Mouse (Mus musculus) cerebral cortex, adult 2 months (tissue): ENCODE data around the gene Htr3a.

Source experiments
- WGBS: fragments of 180-500 bp; shearing (Covaris S2); methylation state at CpG from one replicate; pipeline ENCODE4 v1.1.7; 2018; 5-methylcytosine and 5-hydroxymethylcytosine counted together

Gene Htr3a

DNA sequence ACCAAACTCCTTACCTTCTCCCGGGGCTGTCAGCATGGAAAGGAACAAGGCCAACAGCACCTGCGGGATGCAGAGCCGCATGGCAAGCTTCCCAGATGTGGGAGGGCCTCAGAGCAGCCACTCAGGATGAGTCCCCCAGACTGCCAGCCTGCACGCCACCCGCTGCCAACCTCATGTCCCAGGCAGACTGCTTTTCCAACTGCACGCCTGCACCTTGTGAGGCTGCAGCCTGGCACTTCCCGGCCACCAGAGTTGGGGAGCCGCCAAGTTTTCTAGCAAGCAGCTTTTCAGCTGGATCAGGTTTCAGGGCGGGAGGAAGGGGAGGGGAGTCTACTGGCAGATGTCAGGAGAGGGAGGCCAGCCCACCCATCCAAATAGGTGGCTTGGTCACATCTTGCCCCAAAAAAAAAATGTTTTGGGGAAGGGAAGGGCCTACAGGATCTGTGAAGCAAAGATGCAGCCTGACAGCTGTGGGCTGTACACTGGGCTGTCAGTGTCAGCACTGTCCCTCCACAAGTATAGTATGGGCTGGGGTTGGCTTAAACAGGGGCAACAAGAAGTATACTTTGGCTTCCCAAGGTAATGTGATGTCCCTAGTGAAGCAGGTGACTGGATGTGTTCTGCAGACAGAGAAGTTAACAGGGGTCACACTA lies at the start of gene Htr3a:
Gene Htr3a, minus strand, starts transcription at position 215 of the 653 bp plus-strand sequence.
- 12% methylated on average over 9 of the region's 9 CpGs for WGBS

DNA sequence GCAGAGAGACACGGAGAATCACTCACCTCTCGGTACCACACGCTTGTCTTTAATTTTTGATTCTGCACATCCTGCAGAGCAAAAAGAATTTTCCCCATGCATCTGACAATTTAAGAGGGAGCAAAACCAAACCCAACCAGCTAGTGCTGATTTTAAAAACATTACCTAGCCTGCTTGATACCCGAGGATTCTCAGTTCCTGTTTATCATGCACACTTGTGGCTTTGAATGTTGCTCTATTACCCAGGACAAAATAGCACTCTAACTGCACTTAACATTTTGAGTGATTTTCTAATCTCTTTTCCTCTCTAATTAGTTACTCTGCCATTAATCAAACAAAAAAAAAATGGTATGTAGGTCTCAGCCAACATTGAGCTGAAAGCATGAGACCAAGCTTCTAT lies 36.7 kb upstream of the Htr3a start:
- WGBS = 86% methylated on average over 4 of the region's 4 CpGs

DNA sequence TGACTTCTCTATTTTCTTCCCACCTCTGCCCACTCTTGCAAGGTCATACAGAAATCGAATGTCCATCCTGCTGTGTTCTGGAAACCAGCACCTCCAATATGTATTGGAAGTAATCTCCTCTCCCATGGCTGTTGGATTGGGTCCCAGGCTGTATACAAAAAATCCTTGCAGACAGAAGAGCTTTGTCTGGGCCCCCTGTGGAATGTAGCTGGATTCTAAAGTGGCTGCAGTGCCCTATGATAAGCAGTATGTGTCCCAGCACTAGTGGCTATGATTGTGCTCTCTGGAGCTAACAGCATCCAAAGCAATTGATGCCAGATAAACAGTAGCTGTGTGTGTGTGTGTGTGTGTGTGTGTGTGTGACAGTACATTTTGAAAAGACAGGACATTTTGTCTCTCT lies 31.4 kb upstream of the Htr3a start:
- WGBS = 54% methylated on average over 1 of the region's 1 CpGs

DNA sequence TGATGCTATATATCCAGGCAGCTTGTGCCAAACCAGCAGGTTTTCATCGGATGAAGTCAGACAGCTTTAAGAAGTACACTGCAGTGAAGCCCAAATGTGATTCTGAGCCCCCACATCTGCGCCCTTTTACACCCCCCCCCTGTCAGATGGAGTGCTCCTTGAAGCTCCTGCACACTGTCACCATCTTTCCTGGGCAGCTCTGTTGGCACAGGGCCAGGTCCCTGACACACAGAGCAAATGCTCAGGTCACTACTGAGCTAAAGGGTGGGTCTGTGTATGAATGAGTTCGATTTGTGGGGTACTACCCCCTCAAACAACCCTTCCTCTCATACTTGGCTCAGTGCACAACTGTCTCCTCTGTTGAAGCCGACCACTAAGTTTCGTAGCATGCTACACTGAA lies 18.5 kb upstream of the Htr3a start:
- WGBS = 64% methylated on average over 5 of the region's 5 CpGs

DNA sequence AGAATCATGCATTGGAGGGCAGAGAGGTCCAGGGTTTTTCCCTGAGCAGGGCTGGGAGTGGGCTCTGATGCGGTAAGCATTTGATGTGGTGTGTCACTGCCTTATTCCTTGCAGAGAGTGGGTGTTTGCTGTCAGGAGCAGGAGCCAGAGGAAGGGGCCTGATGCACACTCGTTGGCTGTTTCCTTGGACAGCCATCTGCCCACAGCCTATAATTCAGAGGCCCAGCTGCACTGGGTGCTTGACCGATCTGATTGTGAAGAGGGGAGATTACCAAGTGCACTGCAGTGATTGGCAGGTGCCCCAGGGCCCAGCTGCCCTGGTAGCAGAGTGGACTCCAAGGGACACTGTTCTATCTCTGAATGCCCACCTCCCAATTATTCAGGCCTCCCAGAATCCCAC lies 17.9 kb upstream of the Htr3a start:
- WGBS = 43% methylated on average over 3 of the region's 3 CpGs

DNA sequence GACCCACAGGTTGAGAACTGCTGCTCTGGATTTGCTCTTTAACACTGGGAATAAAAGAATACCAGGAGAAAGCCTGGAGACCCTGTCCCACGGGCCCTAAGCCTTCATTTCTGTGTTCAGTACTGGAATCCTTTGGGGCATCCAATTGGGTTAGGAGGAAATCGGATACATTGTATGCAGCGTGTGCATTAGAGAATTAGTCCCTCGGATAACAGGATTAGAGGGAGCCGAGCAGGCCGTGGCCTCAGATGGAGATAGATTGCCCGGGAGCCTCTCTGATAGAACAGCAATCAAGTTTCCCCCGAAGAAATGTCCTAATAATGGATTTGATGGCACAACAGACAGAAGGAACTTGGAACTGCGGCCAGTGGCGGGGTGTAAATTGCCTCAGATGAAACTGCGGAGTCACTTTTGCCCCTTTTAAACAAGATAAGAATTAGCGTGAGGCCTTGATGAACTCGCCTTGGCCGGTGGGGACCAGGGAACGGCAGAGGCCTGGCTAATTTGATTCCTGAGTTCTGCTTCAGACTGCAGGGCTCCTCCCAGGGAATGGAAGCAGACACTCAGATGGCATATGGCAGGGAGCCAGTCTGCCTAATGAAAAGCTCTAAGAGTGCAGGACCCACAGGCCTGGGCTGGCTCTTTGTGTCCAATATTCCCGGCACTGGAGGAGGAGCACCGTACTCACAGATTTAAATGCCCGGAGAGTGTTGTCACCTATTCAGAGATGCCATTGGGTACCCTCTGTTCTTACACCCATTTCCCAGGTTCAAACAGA lies 5.3 kb upstream of the Htr3a start:
- WGBS = 76% methylated on average over 18 of the region's 18 CpGs

DNA sequence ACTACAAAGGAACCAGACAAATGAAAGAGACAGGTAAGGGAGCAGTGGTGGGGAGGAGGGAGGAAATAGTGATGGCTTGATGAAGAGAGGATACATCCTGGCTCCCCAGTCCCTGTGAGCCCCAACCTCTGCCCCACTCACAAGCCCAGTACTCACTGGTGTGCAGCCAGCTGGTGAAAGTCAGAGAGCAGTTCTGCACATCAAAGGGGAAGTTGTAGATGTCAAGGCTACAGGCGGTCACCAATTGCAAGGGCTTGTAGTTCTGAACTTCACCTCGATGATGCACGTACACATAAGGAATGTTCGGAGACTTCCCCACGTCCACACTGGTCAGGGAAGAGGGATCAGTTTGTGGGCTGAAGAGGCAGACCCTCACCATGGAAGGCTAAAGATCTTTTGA lies 6.5 kb downstream of the Htr3a start:
- WGBS = 89% methylated on average over 5 of the region's 5 CpGs

DNA sequence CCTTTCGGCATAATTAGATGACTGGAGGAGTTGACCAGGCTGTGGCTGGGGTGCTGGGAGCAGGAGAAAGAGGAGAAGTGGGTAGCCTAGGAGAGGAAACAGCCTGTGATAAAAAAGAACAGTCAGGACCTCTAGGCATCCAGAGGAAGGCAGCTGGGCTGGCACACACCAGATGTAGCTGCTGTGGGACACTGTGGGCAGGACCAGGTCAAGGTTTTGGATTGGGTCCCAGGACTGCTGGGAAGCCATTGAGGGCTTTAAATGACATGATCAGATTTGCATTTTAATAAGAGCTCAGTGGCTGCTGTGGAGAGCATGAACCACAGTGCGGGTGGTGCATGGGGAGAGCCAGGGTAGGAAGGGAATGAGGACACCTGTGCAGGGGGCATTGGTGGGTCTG lies 7.1 kb downstream of the Htr3a start:
- WGBS = 73% methylated on average over 2 of the region's 2 CpGs

DNA sequence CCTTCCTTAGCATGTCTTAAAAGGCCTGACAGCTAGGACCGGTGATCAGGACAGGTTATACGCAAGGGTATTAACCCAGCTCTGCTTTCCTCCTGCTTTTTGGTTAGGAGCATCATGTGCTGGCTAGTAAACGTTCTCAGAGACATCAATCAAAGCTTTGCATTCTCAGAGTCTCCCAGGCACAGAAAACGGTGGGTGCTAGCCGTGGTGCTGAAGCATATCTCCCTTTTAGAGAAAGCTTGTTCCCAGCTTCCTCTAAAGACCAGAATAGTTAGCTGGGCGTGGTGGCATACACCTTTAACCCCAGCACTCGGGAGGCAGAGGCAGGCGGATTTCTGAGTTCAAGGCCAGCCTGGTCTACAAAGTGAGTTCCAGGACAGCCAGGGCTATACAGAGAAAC lies 12.3 kb downstream of the Htr3a start:
- WGBS = 59% methylated on average over 8 of the region's 8 CpGs

DNA sequence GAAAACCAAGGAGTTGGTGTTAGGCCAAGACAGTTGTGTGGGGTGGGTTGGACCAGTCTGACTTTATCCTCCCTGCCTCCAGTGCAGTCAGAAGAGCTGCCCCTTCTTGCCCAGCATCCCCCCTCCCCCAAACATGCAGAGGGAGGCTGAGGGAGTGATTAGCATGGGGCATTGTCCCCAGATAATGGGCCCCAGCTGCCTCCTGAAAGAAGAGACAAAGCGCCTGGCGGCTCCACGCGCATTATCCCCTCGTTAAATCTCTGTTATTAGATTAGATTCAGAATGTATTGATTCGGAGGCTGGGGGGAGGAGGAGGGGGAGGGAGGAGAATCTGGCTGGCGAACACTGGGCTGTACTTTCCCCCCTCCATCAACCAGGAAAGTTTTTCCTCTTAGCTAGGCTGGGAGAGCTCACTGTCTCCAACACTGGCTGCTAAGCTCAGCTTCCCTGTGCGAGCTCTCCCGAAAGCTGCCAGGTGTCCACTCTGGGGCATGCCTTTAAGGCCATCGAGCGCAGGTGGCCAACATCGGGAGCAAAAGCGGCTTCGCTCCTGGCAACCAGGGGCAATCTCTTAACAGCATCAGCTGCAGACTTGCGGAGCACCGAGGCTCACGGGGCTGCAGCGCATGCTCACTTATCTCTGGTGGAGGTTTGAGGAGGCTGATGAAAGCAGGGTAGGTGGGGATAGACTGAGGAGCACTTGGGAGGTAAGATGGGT lies 14.9 kb downstream of the Htr3a start:
- WGBS = 40% methylated on average over 18 of the region's 18 CpGs

DNA sequence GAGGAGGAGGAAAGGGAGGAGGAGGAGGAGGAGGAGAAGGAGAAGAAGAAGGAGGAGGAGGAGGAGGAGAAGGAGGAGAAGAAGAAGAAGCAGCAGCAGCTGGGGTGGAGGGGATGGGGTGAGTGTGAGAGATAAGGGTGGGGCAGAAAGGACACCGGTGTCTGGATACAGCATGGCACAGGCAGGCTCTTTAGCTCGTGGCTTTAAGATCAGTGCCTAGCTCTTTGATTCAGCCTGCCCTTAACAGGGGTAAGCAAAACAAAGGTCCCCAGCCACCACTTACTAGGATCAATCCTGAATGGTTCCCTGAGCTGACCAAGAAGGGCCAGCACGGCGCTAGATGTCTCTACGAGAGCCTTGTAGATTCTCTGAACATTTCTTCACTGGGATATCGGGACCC lies 16.1 kb downstream of the Htr3a start:
- WGBS = 71% methylated on average over 6 of the region's 6 CpGs

DNA sequence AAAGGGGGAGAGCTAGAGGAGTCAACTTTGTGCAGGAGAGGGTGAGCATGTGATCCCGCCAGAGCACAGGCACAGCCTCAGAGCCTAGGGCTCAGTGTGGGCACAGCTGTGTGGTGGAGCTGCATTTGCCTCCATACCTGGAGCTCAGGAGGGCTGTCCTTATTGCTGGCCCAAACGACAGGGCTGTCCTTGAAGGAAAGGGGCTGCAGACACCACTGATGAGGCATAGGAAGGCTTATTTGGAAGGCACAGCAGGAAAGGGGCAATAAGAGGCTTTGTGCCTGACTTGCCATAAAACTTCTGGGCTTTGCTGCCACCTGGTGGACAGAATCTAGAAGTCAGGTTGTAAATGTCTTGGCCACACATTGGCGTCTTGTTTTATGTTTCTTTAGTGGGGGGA lies 16.9 kb downstream of the Htr3a start:
- WGBS = 27% methylated on average over 3 of the region's 3 CpGs

DNA sequence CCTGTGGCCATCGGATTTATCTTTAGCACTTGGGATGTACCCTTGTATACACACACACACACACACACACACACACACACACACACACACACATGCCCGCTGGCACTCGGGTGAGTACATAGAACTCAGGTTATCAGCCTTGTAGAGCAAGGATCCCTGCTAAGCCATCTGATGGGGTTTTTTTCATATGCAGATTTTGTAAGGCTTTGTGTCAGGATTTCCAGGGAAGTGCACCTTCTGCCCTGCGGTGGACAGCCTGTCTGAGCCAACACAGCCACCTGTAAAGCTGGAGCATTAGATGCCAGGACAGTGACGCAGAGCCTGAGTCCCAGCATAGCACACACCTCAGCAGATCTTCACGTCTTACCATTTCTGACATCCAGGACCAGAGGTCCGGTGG lies 21.8 kb downstream of the Htr3a start:
- 83% methylated on average over 7 of the region's 7 CpGs for WGBS

DNA sequence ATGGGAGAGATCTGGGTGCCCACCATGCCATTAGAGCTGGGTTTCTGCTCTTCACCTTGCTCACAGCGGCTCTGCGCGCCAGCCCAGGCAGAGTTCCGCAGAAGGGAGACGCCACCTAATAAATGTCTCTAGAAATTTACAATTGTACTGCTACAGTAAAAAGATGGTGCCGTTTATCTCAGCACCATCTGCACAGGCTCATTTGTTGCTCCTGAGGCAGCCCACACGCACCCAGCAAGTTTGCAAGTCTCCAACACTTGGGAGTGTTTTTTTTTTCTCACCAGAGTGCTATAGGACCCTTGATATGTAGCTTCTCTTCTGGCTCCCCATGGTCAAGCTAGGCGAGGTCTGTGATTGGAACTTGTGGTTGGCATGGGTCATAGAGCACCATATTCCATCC lies 38.0 kb downstream of the Htr3a start:
- WGBS = 58% methylated on average over 8 of the region's 8 CpGs

DNA sequence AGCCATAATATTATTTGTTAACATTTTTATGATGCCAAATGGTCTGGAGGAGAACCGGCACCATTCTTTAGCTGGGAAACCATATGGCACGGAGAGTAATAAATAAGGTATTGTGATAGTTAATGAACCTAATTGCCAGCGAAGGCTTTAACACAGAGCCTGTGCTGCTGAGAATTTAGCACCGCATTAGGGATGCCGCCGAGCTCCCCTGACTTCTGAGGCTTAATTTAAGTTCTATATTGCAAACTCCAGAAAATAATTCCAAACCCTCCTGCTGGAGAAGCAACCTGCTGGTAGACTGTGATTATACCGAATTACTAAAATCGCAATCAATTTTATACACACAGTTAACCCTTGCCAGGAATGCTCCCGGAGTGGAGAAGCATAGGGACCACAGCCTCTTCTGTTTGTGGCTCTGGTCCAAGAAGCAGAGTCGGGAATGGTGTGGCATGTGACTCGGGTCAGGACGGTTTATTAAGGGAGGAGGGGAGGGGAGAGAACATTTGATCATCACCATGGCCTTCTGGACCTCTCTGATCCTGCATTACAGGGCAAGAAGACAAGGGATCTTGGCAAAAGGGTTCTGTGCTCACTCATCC lies 44.3 kb downstream of the Htr3a start:
- 46% methylated on average over 12 of the region's 12 CpGs for WGBS

DNA sequence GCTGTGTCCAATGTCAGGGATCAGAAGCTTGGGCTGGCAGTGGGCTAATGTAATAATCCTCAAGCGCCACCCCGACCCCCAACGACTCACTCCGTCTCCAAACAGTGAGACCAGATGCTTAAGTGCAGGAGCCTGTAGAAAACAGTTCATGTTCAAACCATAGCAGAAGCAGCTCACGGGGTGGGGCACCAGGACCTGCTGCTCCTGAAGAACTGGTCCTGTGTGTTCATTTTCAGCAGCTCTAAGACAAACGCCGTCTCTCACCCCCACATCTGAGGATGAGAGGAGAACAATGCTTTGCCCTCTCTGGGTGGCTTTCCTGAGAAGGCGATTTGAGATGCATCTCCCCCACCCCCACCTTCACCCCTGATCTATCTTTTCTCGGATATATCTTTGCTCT lies 45.7 kb downstream of the Htr3a start:
- 53% methylated on average over 9 of the region's 9 CpGs for WGBS

DNA sequence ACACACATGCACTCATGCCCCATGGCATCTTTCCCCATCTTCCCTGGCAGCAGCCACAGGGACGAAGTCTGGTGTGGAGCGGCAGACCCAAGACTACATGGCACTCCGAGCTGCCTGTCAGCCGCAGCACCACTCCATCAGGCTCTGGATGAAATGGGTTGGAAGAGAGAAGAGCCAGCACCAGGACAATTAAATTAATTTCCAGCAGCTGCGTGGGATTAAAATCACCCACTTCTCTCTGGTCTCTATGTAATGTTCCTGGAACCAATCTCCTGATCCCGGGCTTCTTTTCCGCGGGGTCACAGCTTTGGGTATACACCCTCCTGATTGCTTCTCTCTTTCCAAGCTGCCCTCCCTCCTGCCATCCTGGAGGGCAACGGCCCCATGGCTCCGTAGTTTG lies 49.4 kb downstream of the Htr3a start:
- WGBS = 84% methylated on average over 10 of the region's 10 CpGs

DNA sequence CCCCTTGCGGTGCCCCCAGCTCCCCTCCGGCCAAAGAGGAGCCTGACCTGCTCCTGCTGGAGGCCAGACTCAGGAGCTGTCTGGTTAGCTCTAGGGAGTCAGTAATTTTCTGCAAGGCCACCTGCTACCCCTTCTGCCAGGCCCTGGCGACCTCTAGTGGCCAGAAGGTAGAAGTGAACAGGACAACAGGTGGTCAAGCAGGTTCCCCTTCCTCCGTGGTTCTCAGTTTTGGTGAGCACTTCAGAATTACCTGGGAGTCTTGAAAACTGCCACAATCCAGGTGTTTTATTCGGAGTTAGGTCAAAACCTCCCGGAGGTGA lies 50.4 kb downstream of the Htr3a start:
- 9% methylated on average over 6 of the region's 6 CpGs for WGBS

DNA sequence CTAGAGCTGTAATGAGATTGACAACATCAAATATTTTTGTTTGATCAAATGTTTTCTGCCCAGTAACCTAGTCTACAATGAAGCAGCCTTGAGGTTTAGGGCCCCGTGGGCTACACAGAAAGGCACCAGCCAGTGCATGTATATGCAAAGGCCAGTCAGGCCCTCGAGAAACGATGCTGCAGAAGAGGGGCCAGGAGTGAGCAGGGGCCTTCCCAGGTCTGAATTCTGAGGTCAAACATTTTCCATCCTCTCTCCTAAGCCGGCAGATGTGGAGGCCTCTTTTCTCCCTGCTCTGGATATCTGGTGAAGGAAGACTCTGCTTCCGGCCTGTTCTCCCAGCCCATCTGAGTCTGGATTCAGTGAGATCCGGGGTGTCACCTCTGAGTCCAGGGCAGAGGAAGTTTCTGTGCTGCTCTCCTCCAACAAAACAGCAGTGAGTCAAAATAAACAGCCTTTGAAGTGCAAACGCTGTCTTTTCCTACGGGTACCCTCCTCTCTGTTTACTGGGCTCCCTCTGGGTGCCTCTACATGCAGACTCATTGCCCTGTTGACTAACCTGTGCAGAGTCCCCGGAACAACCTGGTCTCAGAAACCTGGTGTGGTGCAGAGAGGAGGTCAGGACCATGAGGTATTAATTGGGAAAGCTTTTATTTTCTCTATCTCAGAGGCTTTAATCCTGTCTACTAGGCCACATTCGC lies 50.9 kb downstream of the Htr3a start:
- 49% methylated on average over 10 of the region's 10 CpGs for WGBS

DNA sequence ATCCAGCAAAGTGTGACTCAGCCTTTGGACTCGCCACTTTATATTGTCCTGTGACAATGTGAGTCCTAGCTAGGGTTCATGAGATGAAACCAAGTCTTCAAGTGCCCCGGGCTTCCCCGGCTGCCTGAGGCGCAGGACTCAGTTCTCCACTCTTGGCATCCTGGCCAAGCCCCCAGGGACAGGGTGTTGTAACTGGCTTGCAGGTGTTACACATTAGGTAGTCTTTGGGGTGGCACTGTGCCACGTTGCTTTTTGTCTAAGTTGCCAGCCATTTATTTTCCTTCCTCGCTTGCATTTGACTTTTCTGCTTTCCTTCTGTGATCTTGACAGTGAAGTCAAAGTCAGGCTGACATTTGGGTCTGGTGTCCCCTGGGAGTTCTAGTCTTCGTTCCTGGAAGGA lies 53.0 kb downstream of the Htr3a start:
- 91% methylated on average over 7 of the region's 7 CpGs for WGBS

DNA sequence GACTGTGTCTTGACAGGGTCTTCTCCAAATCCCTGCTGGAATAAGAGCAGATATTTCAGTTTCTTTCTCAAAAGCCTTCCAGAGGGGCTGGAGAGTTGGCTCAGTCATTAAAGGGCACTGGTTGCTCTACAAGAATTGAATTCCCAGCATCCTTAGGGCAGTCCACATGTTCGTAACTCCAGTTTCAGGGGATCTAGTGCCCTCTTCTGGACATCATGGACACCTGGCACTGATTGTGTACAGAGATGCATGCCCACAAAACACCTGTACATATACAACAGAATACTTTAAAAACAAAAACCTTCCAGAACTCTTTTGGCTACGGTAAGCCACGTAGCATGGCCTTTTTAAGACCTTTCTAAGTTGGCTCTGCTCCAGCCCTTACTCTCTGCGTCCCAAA lies 54.7 kb downstream of the Htr3a start:
- 90% methylated on average over 4 of the region's 4 CpGs for WGBS

DNA sequence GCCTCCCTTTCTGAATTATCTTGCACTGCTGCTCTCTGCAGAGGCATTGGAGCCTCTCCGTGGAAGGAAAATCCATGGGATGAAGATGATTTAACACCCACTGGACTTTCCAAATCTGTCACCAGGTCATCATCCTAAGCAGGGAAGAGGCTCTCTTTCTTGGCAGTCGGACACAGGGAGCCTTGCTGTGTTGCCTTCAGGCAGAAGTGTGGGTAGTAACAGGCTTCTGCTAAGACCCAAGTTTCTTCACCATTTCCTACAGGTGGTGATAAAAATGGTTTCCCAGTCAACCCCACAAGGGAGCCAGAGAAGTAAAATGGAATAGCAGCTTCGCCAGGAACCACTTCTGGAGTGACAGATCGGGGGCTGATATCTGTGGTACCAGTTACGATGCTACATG lies 61.4 kb downstream of the Htr3a start:
- 82% methylated on average over 5 of the region's 5 CpGs for WGBS
